Mouse (Mus musculus) stomach, postnatal 0 days (tissue): ENCODE data around the gene Ubqln4.

Experiments
- CTCF ChIP-seq: IDR thresholded peaks from 2 replicates; pipeline ENCODE4 v1.5.1; 2016; ENCODE audit warnings: antibody characterized with exemption, low read depth, mild to moderate bottlenecking, moderate library complexity
- EP300 ChIP-seq: optimal IDR thresholded peaks from 2 replicates; pipeline ENCODE3; 2016; ENCODE audit warnings: antibody characterized with exemption

DNA sequence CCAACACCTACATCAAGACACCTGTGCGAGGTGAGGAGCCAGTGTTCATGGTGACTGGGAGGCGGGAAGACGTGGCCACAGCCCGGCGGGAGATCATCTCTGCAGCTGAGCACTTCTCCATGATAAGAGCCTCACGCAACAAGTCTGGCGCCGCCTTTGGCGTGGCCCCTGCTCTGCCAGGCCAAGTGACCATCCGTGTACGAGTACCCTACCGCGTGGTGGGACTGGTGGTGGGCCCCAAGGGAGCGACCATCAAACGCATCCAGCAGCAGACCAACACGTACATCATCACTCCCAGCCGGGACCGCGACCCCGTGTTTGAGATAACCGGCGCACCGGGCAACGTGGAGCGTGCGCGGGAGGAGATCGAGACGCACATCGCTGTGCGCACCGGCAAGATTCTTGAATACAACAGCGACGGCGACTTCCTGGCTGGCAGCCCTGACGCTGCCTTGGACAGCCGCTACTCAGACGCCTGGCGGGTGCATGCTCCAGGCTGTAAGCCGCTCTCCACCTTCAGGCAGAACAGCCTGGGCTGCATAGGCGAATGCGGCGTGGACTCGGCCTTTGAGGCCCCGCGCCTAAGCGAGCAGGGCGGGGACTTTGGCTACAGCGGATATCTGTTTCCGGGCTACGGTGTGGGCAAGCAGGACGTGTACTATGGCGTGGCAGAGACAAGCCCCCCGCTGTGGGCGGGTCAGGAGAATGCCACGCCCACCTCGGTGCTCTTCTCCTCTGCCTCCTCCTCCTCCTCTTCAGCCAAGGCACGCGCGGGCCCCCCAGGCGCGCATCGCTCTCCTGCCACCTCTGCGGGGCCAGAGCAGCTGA lies 17.2 kb upstream of the Ubqln4 start:
- TF ChIP-seq CTCF (no peak; the same call in 1 of the 2 replicates), EP300 (no peak)
